Mouse (Mus musculus): ENCODE results near the gene Ndufaf3.

- TF ChIP-seq CTCF (IDR thresholded peaks at IDR 0.05; ENCODE audit: control insufficient read depth, insufficient read depth, low read length) (no peak), POLR2A (IDR thresholded peaks at IDR 0.05; ENCODE audit: borderline replicate concordance, control insufficient read depth, low read depth, low read length) (no peak)
Observed at GRCm38 (mm10) chr9:108564131-108564530, 3.1 kb downstream of the Ndufaf3 start.
